Mouse (Mus musculus): ENCODE results near the gene Il4ra.

Il4ra gene

GRCm38 (mm10) chr7:125551766-125552709 lies at the start of gene Il4ra:
TSS of gene Il4ra (plus strand) at chr7:125552120.
- peak; percentile 93 for DNase-seq

GRCm38 (mm10) chr7:125503374-125504092 lies 48.4 kb upstream of the Il4ra start:
- DNase-seq, result no peak

- no peak for DNase-seq
Observed at GRCm38 (mm10) chr7:125504618-125505017, 47.3 kb upstream of the Il4ra start.

GRCm38 (mm10) chr7:125505568-125505967 lies 46.4 kb upstream of the Il4ra start:
- no peak for DNase-seq

- no peak for DNase-seq
Observed at GRCm38 (mm10) chr7:125507279-125507678, 44.6 kb upstream of the Il4ra start.

- no peak for DNase-seq
Observed at GRCm38 (mm10) chr7:125511432-125511831, 40.5 kb upstream of the Il4ra start.

GRCm38 (mm10) chr7:125511852-125512251 lies 40.1 kb upstream of the Il4ra start:
- peak in 1 of 2 experiments; percentile 39 for DNase-seq

- DNase-seq, result no peak
Observed at GRCm38 (mm10) chr7:125515081-125515853, 36.7 kb upstream of the Il4ra start.

- no peak for DNase-seq
Observed at GRCm38 (mm10) chr7:125516723-125517122, 35.2 kb upstream of the Il4ra start.

- no peak for DNase-seq
Observed at GRCm38 (mm10) chr7:125517470-125517869, 34.5 kb upstream of the Il4ra start.

GRCm38 (mm10) chr7:125519715-125520114 lies 32.2 kb upstream of the Il4ra start:
- no peak for DNase-seq

GRCm38 (mm10) chr7:125523051-125523450 lies 28.9 kb upstream of the Il4ra start:
- DNase-seq, result no peak

GRCm38 (mm10) chr7:125527186-125527585 lies 24.7 kb upstream of the Il4ra start:
- no peak for DNase-seq

- DNase-seq, result no peak
Observed at GRCm38 (mm10) chr7:125527901-125528580, 23.9 kb upstream of the Il4ra start.

GRCm38 (mm10) chr7:125539351-125539750 lies 12.6 kb upstream of the Il4ra start:
- no peak for DNase-seq

GRCm38 (mm10) chr7:125541026-125541425 lies 10.9 kb upstream of the Il4ra start:
- DNase-seq, result no peak

- DNase-seq, result no peak
Observed at GRCm38 (mm10) chr7:125541821-125542220, 10.1 kb upstream of the Il4ra start.

GRCm38 (mm10) chr7:125542335-125543050 lies 9.4 kb upstream of the Il4ra start:
- no peak for DNase-seq

- no peak for DNase-seq
Observed at GRCm38 (mm10) chr7:125543497-125543896, 8.4 kb upstream of the Il4ra start.

GRCm38 (mm10) chr7:125545331-125545730 lies 6.6 kb upstream of the Il4ra start:
- DNase-seq, result no peak

GRCm38 (mm10) chr7:125546727-125547126 lies 5.2 kb upstream of the Il4ra start:
- DNase-seq, result no peak

- DNase-seq, result no peak
Observed at GRCm38 (mm10) chr7:125549916-125550315, 2.0 kb upstream of the Il4ra start.
